Mouse (Mus musculus) brain, embryonic 14.5 days (tissue): ENCODE results near the gene Rhot2. TPM values are rescaled to one million over a fixed set of nuclear protein-coding genes. Genes with fewer than 3 reads are reported as not detected.

ENCODE experiments used
- DNase-seq: peaks from one replicate; pipeline ENCODE4 v3.0.0-alpha.2; 2011; ENCODE audit warnings: low read depth
- CTCF ChIP-seq: fragments of 200-500 bp; IDR thresholded peaks from 2 replicates; pipeline ENCODE4 v1.5.1; 2012; ENCODE audit warnings: inconsistent platforms, mild to moderate bottlenecking, moderate library complexity, borderline replicate concordance; ENCODE audit not compliant: insufficient read depth, insufficient read length; ENCODE audit errors: extremely low read depth
- POLR2A ChIP-seq: fragments of 200-500 bp; IDR thresholded peaks from 2 replicates; pipeline ENCODE4 v1.6.1; 2012; ENCODE audit warnings: mild to moderate bottlenecking, inconsistent platforms, borderline replicate concordance; ENCODE audit not compliant: poor library complexity, insufficient read depth, insufficient read length, severe bottlenecking; ENCODE audit errors: extremely low read depth
- polyA plus RNA-seq: library from polyadenylated mRNA; depleted of rRNA; stranded (reverse); fragments of >200 nt; gene quantifications from 2 replicates; pipeline ENCODE4 v1.2.3, GENCODE M21; 2012

Gene Rhot2
- polyA plus RNA-seq, 1 experiment = 88.4 TPM

- no peak for DNase-seq
- no peak for TF ChIP-seq POLR2A
- TF ChIP-seq CTCF = no peak
Measured at GRCm38 (mm10) chr17:25861704-25862612, 17.3 kb upstream of the Rhot2 start.

- DNase-seq = peak; percentile 98
- no peak for TF ChIP-seq CTCF
- TF ChIP-seq POLR2A = peak; percentile 71
Measured at GRCm38 (mm10) chr17:25860832-25861703, 16.4 kb upstream of the Rhot2 start, which contains the start of gene Wdr90. TSS of gene Wdr90 (minus strand) at chr17:25861501.

DNA sequence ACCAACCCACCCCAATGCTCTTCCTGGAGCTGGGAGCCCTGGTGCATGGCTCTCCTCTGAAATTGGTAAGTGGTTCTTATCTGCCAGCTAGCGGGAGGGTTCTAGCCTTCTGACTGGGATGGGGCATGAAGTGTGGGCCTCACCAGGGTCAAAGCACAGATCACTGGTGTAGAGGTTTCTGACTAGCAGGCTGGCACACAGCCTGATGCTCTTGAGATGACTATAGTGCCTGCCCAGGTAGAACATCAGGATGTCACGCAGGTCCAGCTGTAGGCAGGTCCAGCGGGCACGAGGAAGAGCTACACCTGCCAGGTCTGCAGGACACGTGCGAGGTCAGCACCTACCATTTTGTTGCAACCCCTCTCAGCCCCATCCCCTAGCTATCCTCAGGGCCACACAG, 15.6 kb upstream of the Rhot2 start:
- DNase-seq = no peak

DNA sequence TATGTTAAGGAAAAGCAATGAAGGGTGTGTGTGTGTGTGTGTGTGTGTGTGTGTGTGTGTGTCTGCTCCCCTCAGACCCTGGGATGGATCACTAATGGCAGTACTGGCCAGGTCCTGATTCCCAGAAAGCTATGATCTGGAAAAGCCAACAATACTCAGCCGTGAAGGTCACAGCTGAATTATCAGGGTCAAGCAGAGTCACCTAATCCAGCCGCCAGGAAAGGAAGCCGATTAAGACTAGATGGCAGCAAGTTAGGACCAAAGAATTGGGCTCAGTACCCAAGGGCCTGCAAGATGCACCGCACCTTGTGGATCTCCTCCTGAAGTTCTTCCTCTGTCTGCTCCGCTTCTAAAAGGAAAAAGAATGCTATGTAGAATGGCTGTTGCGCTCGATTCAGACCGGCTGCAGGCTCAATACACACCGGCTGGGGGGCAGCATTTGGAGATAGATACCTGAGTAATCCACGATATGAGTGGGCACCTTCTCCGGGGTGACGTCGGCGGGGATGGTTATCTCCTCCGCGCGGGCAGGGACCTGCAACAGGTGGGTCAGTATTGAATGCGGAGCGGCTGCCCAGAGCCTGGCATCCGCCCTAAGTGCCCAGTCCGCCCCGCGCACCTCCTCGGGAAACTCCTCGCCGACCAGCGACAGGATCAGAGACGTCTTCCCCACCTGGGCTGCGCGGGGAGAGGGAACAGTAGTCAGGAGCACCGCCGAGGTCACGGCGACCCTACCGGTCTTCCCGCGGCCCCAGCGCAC, 835 bp downstream of the Rhot2 start:
- no peak for TF ChIP-seq CTCF
- no peak for TF ChIP-seq POLR2A
- no peak for DNase-seq

More for the DNA sequence above, 15.6 kb upstream of the Rhot2 start:
- TF ChIP-seq CTCF (no peak), POLR2A (no peak)

DNA sequence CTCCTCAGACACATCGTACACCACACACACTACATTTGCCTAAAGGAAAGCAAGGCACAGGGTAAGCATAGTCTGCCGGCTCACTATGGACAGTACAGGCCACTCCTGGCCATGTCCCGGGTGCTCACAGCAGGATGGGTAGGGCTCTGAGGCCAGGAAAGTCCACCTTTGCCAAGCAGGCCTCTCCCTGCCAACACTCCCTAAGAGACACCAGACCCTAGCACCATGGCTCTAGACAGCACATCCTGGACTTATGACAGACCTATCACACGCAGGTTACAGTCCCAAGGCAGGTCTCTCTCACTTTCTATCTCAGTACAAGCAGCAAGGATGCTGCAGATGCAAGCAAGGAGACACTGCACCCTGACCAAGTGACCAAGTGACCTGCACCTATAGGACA, 1.5 kb downstream of the Rhot2 start:
- no peak for TF ChIP-seq CTCF
- TF ChIP-seq POLR2A = no peak
- DNase-seq = no peak

DNA sequence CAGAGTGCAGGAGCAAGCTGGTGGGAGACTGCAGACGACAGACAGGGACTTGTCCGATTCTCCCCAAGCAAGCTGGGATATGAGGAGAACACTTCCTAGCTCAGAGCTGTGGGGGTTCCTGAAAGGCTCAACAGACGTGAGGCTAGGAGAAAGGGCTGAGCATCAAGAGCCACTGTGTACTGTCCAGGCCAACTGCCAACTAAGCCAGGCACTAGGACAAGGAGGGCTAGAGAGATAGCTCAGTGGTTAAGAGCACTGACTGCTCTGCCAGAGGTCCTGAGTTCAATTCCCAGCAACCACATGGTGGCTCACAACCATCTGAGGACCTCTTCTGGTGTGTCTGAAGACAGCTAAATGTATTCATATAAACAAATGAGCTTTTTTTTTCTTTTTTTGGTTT, 2.1 kb downstream of the Rhot2 start:
- DNase-seq = no peak
- TF ChIP-seq CTCF (no peak), POLR2A (no peak)

DNA sequence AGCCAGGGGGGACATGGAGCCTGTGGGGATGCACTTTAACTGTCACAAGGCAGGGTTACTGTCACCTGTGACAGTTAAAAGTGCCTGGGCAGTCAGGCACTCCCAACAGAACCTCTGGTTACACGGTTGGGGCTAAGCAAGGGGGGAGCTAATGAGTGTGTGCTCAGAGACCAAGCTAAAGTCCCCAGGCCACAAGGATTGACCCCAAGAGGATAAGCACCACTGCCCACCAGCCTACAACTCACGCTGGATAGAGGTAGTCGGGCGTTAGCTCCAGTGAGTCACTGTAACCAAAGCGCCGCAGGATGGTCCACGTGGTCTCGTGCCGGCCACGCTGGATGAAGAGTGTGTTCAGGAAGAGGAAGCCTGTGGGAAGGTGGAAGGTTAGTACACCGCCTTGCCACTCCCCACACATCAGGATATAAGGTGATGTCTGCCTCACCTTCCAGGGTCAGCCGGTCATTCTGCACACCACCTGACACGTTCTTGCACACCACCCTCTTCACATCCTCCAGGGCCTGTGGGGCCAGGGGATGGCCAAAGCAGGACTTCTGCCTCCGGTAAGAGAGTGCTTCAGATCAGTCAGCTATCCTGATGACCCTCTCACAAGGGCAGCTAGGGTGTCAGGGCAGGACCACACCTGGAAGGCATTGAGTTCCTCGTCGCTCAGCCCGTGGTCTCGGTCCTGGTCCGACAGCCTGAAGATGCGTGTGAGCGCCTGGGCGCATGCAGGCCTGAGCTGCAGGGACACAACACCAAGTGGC, 3.4 kb downstream of the Rhot2 start, which contains the start of gene Gm20683:
Gm20683 (minus strand) TSS at position 647 of the 764 bp plus-strand sequence.
- DNase-seq = no peak
- no peak for TF ChIP-seq CTCF
- no peak for TF ChIP-seq POLR2A

GRCm38 (mm10) chr17:25840519-25840918, 4.1 kb downstream of the Rhot2 start:
- no peak for DNase-seq
- no peak for TF ChIP-seq CTCF
- TF ChIP-seq POLR2A = no peak

DNA sequence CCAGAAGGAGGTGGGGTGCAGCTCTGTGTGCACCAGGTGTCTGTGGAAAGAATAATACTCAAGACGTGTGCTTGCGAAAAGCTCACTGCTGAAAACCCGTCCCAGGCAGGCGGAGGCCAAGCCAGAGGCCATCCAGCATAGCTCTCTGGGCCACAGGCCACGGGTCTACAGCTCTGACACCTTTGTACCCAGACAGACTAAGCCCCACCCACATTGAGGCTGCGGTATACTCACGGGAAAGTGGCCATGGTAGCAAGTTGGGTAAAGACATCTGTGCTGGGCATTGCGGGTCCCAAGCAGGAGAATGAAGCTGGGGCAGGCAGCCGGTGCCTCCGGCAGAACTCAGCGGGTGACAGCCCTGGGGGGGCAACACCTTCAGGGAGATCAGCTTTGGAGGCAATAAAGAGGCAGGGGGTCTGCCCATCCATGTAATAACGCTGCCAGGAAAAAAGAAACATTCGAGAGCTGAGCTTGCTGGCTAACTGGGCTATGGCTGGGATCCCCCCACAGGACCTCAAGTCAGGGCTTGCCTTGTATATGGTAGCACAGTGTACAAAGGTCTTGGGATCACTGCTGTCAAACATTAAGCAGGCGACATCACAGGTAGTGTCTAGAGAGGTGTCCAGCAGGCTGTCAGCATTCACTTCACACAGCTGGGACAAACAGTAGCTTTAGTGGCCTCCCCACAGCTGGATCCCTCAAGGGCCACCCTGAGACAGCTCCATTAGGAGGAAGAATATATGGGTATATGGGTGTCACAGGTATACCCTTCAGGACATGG, 5.0 kb downstream of the Rhot2 start:
- TF ChIP-seq POLR2A = no peak
- no peak for TF ChIP-seq CTCF
- no peak for DNase-seq
